Mouse (Mus musculus) frontal cortex, adult (tissue): Measurements from ENCODE around the gene Prss8.
A peak's percentile ranks its signal among the peaks of the same experiment; 100 is the strongest.
"Not testable (repeated sequence)": the region's sequence is repeated elsewhere in the genome, so short reads cannot be mapped to it uniquely, and the experiment has no call there.

ENCODE experiments used
- ATAC-seq: cut with Nextera tagmentation; 2 replicates; pipeline ENCODE4 v1.9.2; 2017; ENCODE audit warnings: mild to moderate bottlenecking, moderate library complexity, mixed read lengths; ENCODE audit not compliant: low TSS enrichment

Prss8 gene

DNA sequence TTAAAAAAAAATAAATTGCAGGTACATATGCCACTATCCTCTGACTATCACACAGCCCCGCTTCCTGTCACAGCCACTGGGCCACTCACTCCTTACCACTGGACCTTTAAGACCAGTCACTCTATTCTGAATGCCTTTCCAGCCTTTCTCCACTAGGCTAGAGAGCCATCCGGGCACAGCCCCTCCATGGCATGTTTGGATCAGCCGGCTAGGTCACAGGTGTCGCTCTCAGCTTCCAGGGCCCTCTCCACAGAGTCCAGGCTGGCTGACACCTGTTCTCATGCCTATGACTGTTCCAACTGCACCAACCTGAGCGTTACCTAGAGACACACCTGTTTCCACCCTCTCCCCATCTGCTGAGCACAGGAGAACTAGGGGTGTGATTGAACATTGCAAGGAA is 1.3 kb downstream of the Prss8 start:
- no peak for ATAC-seq

DNA sequence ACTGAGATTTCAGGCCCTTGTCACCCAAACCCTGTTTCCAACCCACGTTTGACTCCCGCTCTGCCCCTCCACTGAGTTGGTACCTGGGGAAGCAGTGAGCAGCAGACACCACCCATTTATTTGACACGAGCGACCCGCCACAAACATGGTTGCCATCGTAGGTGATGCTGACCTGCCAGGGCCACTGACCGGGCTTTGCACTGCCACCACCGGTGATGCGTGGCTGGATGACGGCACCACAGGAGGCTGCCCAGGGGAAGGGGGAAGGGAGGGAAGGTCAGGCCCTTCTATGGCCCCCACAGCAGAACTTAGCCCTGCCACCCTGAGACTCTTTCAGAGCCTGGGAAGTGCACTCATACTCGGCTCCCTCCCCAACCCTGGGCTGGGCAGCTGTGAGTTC is 2.2 kb downstream of the Prss8 start:
- ATAC-seq = no peak

DNA sequence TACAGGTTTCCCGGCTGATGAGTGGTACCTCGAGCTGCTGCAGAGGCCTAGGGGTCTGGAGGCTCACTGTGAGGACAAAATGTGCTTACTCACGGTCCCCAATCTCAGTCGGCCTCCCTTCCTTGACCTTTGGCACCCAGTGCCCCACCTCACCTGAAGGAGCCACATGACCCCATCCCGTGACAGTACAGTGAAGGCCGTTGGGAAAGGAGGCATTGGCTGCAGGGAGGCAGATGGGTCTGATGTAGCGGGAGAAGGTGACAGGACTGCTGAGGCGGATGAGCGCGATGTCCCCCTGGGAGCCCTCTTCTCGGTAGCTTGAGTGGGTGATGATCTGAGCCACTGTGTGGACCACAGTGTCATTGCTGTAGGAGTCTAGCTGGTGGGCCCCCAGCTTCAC is 3.1 kb downstream of the Prss8 start:
- ATAC-seq = no peak

DNA sequence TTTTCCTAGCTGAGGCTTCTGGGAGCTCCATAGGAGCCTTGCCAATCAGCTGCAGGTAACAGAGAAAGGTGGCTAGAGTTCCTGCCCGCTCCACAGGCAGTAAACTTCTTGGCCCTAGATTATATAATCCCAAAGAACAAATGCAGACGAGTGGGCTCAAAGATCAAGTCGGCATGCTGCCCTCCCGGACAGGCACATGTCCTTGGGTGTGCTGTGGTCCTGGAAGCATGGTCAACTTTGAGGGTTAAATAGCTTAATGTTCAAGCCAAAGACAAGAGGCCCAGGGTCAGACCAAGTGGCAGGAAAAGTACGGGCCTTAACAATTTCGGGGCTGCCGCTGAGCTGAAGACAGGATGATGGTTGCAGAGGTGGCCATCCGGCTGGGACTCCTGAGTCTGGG is 3.8 kb downstream of the Prss8 start:
- ATAC-seq = no peak

DNA sequence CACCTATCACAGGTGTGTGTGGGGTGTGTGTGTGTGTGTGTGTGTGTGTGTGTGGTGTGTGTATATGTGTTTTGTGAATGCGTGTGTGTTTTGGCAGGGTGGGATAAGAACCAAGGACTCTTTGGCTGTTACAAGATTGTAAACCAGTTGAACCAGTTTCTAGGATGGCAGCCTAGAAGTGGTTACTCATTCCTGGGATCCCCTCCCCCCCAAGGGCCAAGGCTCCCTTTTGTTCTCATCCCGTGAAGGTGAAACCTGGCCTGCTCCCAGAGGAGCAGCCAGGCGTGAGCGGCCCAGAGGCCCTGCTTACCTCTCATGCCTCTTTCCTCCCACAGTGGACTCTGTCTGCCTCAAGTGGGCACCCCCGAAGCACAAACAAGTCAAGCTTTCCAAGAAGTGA is 4.7 kb downstream of the Prss8 start:
- no peak for ATAC-seq

DNA sequence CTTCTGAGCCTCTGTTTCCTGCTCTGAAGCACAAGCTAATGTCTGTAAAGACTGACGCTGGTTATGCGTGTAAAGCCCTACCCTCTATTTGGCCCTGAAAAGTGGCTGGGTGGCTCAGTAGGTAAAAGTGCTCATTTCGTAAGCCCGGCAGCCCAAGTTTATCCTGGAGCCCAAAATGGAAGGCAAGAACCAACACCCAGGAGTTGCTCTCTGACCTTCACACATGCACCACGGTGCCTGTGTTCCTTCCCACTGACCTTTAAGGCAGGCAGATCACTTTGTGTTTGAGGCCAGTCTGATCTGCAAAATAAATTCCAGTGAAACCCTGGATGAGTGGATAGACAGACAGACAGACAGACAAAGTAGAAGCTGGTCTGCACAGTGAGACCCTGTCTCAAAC is 6.2 kb downstream of the Prss8 start:
- no peak for ATAC-seq

DNA sequence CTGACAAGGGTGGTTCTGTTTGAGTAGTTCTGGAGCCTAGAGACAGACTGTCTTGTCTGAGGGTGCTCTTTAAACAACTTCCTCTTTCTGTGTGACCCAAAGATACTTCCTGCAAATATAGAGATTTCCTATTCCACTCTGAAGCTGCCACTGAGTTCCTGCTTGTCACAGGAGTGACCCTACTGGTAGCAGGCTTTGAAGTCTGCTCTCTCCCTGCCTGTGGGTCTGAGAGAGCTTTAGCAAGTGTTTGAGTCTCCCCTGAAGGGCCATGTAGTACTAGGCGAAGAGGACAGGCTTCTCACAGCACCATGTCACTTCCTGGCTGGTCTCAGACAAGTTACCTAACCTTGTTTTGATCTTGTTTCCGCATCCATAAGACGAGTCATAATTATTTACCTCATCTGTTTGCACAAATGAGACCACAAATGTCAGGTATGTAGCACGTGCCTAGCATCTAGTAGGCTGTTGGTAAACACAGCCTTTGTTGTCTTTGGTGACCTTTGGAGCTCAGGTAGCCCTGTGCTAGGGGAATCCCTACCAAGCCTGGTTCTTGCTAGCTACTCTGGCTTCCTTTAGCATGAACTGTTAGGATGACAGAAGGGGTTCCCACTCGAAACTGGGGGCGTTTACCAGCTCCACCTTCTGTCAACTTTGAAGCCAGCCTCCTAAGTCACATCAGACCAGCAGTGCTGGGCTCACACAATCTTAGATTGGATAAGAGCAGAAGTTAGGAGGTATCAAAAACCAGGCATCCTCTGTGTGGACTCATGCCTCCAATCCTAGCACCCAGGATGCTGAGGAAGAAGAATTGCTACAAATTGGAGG is 7.2 kb downstream of the Prss8 start:
- ATAC-seq = peak; percentile 41; the same call in 1 of the 2 replicates

DNA sequence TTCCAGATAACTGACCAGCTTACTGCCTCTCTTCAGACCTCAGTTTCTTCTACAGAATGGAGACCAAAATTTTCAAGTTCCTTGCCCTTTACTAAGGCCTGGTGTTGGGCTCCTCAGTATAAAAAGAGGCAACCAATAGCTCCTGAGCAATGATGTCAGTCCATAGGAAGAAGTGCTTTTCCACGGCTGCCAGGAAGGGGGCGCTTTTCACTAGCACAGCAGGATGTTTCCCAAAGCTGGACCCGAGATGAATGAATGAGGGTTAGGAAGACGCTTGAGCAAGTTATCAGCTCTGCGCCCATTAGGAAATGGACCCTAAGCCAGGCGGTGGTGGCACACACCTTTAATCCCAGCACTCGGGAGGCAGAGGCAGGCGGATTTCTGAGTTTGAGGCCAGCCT is 8.4 kb downstream of the Prss8 start:
- no peak for ATAC-seq

DNA sequence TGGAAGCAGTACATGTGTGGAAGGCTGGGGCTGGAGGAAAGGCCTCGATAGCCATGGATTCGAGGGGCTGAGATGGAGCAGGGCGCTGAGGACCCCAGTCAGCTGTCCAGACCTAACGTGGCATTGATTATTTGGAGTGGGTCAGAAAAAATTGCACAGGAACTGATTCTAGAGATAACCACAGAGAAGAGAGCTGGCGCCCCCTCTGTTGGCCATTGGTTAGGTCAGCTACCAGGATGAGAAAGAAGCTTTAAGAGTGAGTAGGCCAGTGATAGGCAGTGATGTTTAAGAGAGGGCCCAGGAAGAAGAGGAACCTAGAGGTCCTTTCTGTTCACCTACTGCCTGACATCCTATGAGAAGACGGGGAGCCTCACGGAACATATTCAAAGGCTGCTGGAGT is 10.6 kb downstream of the Prss8 start:
- ATAC-seq = no peak

DNA sequence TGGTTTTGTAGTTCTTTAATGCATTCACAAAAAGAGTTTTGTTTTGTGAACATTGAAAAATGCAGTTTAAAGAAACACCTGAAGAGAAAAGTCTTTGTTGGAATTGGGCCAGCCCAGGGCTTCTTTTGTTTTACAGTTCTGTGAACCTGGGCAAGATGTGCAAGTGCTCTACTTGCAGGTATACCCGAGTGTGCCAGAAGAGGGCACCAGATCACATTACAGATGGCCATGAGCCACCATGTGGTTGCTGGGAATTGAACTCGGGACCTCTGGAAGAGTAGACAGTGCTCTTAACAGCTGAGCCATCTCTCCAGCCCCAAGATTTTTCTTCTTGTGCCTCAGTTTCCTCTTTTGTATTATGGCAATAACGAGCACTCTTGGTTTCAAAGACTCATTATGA is 11.7 kb downstream of the Prss8 start:
- ATAC-seq = no peak

DNA sequence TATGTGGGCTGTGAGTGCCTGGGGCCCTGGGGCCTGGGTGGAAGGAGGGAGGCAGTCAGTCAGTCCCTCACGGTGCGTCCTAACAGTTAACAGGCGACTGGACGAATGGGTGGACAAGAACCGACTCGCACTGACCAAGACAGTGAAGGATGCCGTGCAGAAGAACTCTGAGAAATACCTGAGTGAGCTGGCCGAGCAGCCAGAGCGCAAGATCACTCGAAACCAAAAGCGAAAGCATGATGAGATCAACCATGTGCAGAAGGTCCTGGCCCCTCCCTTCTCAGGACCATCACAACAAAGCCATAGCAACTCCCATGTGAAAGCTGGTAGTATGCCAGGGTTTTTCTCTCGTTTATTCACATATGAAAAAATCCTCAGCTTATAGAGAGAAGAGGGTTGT is 14.6 kb downstream of the Prss8 start:
- no peak for ATAC-seq

DNA sequence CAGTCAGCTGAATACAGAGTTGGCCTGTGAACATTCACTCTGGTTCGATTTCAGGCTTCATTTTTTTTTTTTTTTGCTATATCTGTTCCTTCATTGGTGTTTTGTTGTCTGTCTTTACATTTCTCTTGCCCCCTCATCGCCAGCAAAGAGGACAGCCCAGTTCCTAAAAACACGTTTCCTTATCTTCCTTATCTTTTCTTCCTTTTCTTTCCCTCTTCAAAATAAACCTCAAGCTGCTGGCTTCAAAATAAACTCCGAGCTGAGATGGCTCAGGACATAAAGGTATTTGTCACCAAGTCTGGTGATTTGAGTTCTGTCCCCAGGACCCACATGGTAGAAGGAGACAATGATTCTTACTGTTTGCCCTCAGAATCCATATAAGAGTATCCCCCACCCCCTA is 17.0 kb downstream of the Prss8 start:
- no peak for ATAC-seq

DNA sequence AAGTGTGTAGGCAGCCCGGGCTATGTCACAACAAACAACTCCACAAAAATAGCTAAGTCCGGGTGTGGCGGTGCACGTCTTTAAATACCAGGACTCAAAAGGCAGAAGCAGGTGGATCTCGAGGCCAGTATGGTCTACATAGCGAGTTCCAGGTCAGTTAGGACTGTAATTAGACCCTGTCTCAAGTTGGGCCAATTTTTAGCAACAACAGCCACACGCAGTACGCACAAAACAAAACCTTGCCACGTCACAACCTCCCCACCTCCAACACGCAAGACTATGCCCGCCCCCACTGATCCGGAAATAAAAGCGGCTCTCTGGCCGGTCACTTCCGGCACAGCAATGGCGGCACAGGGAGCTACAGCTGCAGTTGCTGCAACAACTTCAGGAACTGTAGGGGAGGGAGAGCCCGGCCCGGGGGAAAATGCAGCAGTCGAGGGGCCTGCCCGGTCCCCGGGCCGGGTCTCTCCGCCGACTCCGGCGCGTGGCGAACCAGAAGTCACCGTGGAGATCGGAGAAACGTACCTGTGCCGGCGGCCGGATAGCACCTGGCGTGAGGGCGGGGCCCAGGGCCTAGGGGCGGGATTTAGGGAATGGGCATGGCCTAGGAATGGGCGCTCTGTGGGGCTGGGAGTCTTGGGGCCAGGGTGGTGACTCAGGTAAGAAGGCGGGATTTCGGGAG is 17.6 kb downstream of the Prss8 start, which contains the start of gene Kat8:
Gene Kat8 (plus strand): TSS at position 327 of the 682 bp plus-strand sequence.
- peak; percentile 97 for ATAC-seq

DNA sequence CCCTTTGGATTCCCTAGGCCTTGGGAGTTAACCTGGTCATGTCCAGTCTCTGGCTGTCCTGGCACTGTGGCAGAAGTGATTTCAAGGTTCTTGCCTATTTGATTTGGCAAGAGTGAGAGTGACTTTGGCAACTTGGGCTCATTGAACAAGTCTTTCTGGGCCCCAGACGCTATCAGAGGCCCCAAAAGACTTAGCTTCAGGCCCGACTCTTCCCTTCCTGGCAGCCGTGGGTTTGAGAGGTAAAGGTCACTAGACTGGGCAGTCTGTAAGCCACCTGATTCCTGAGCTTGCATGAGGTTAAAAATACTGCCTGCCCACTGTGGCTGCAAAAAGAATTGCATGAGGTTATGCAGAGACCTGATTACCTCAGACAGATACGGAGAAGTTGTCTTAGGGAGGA is 21.2 kb downstream of the Prss8 start:
- ATAC-seq = no peak

DNA sequence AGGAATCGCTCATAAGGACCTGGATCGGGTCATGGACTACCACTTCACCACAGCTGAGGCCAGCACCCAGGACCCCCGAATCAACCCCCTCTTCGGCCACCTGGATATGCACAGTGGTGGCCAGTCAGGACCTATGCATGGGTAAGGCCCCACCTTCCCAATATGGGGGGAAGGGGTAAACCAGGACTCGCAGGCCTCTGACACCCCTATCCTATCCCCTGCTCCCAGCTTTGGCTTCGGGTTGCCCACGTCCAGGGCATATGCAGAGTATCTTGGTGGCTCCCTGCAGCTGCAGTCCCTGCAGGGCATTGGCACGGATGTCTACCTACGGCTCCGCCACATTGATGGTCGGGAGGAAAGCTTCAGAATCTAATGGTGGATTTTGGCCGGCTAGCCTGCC is 22.0 kb downstream of the Prss8 start:
- no peak for ATAC-seq

DNA sequence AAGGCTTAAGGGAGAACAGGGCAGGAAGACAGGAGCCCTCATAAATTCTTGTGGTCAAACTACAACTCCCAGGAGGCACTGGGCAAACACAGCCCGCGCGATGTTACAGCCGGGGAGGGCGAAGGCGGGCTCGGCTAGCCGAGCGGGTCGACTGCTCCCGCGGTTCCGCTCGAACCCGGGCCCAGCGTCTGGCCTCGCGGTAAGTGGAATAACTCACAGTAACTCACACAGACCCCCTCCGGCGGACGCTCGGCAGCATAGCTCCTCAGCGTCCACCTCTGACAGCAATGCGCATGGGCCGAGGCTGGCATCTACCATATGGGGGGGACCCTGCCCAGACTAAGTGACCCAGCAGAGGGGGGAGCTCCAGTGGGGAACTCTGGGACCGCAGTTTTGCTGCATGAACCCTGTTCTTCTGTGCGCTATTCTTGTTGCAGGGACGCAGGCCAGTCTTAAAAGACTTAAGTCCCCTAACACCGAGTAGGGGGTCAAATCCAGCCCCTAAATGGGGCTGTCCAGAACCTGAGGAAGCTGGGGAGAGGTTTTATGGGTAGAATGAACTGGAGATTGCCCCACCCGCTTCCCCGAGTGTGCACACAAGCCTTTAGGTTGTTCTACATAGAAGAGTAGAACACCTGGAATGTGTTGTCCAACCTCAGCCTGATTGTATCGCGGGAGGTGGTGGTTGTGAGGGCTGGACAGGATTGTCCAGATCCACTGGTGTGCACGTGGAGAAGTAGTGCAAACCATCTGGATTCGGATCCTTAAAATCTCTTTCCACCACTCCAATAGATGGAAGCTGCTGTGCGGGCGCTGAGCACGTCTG is 25.7 kb downstream of the Prss8 start, which contains the start of gene Bckdk:
Gene Bckdk (plus strand): TSS at position 112 of the 826 bp plus-strand sequence.
- peak; percentile 88 for ATAC-seq

DNA sequence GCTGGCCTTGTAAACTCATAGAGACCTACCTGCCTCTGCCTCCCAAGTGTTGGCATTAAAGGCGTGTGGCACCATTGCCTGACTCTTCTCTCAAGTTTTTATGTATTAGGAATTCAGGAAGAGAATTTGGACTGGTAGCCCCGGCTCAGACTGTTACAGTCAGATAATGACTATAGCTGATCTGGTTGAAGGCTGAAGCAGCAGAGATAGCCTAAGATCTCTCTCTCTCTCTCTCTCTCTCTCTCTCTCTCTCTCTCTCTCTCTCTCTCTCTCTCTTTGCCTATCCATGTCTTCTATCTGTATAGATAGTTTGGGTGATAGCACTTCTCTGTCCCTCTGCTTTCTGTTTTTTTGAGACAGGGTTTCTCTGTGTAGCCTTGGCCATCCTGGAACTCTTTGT is 28.1 kb downstream of the Prss8 start:
- ATAC-seq = no peak

DNA sequence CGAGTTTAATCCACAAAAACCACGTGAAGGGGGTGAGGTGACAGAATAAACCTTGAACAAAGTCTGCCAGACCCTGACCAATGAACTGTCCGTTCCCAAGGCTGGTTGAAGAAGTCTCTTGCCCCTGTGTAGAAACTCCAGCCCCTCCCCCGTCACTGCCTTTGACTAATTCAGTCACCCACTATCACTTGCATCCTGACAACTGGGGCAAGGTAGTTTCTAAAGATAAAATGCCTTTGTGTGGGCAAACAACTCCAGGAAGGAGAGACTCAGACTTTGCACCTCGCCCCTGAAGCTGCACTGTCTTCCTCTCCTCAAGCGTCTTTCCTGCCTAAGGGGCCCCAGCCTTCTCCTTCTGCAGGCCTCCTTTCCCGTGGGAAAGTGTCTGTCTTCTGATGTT is 29.9 kb downstream of the Prss8 start:
- no peak for ATAC-seq

DNA sequence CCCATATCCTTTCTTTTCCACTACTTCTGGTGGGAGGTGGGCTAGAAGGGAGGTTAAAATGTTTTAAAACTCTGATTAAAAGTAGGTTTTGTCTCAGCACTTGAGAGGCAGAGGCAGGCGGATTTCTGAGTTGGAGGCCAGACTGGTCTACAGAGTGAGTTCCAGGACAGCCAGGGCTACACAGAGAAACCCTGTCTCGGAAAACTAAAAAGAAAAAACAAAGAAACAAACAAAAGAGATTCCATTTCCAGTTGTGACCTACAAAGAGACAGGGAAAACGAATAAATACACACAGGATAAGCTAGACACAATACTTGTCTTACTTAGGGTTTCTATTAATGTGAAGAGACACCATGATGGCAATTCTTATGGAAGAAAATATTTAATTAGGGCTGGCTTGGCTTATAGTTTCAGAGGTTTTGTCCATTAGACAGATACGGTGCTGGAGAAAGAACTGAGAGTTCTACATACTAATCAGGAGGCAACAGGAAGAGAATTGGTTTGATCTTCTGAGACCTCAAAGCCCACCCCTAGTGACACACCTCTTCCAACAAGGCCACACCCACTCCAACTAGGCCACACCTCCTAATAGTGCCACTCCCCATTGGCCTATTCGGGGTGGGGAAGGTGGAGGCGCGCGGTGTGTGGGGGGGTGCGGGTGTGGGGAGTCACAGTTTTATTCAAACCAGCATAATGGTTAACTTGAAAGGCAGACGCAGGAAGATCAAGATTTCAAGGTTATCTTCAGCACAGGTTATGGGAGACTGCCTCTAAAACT is 31.5 kb downstream of the Prss8 start:
- ATAC-seq = no peak

DNA sequence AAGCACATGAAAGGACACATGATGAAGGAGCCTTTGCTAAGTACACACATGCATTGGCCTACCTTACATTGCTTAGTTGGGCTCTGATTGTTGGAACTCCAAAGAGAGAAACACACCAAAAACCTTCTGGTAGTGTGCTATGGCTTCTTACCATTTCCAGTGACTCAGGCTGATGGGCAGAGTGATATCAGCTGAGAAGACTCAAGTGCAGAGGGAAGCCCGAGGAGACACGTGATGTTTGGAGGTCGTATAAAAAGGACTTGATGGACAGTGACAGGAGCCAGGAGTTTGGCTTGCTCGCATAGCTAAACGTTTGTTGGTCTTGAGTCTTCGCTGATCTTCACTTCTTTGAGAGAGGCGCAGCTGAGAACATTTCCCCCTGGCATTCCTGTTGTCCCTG is 32.4 kb downstream of the Prss8 start:
- no peak for ATAC-seq

DNA sequence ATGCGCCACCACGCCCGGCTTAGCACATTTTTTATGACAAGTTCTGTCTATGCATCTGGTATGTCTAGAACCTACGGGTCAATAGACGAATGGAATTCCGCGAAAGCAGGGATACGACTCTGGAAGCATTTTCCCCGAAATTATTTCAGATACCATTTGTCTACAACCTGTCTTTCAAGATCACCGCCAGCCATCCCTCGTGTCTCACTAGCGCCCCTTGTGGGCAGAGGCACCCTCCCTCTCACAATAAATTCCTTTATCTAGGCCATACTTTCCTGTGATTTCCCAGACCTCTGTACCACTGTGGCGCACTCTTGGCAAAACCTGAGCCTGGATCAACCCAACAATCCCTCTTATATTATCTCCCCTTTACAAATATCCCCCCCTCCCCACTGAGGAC is 33.5 kb downstream of the Prss8 start:
- ATAC-seq = no peak

DNA sequence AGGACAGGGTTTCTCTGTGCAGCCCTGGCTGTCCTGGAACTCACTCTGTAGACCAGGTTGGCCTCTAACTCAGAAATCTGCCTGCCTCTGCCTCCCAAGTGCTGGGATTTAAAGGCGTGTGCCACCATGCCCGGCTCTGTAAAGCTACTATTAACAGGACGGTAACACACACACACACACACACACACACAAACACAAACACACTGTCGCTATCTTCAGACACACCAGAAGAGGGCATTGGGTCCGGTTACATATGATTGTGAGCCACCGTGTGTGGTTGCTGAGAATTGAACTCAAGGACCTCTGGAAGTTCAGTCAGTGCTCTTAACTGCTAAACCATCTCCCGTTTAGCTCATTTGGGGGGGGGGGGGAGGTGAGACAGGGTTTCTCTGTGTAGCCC is 34.0 kb downstream of the Prss8 start:
- ATAC-seq = not testable (repeated sequence)
